Mouse (Mus musculus) urinary bladder, postnatal 36 days (tissue): Measurements from ENCODE around the gene Fam19a1.
A peak's percentile ranks its signal among the peaks of the same experiment; 100 is the strongest.

Source experiments
- DNase-seq, 2 experiments: peaks; one replicate each; pipeline ENCODE4 v3.0.0; 2022; ENCODE audit warnings: low spot score in 2 of 2, mixed read lengths in 1 of 2

The Fam19a1 gene

GRCm38 (mm10) chr6:96437814-96438213 is 324.9 kb downstream of the Fam19a1 start:
- no peak for DNase-seq

GRCm38 (mm10) chr6:96439419-96439818 is 326.5 kb downstream of the Fam19a1 start:
- DNase-seq = no peak

- DNase-seq = no peak
Measured at GRCm38 (mm10) chr6:96441971-96442370, 329.0 kb downstream of the Fam19a1 start.

GRCm38 (mm10) chr6:96447466-96447865 is 334.5 kb downstream of the Fam19a1 start:
- no peak for DNase-seq

GRCm38 (mm10) chr6:96456266-96456665 is 343.3 kb downstream of the Fam19a1 start:
- no peak for DNase-seq

GRCm38 (mm10) chr6:96457590-96458259 is 344.8 kb downstream of the Fam19a1 start:
- DNase-seq = peak in 1 of 2 experiments; percentile 5

GRCm38 (mm10) chr6:96459041-96459440 is 346.1 kb downstream of the Fam19a1 start:
- no peak for DNase-seq

- DNase-seq = no peak
Measured at GRCm38 (mm10) chr6:96499464-96499863, 386.5 kb downstream of the Fam19a1 start.

- no peak for DNase-seq
Measured at GRCm38 (mm10) chr6:96541600-96541999, 428.6 kb downstream of the Fam19a1 start.

GRCm38 (mm10) chr6:96544832-96545231 is 431.9 kb downstream of the Fam19a1 start:
- DNase-seq = no peak

- no peak for DNase-seq
Measured at GRCm38 (mm10) chr6:96550431-96550830, 437.5 kb downstream of the Fam19a1 start.

GRCm38 (mm10) chr6:96578649-96579048 is 465.7 kb downstream of the Fam19a1 start:
- no peak for DNase-seq

- no peak for DNase-seq
Measured at GRCm38 (mm10) chr6:96580726-96581125, 467.8 kb downstream of the Fam19a1 start.

GRCm38 (mm10) chr6:96581187-96581586 is 468.2 kb downstream of the Fam19a1 start:
- no peak for DNase-seq

GRCm38 (mm10) chr6:96587427-96587826 is 474.5 kb downstream of the Fam19a1 start:
- DNase-seq = no peak

- DNase-seq = no peak
Measured at GRCm38 (mm10) chr6:96593031-96593430, 480.1 kb downstream of the Fam19a1 start.

GRCm38 (mm10) chr6:96595201-96595600 is 482.2 kb downstream of the Fam19a1 start:
- no peak for DNase-seq

GRCm38 (mm10) chr6:96624196-96624595 is 511.2 kb downstream of the Fam19a1 start:
- no peak for DNase-seq

- no peak for DNase-seq
Measured at GRCm38 (mm10) chr6:96631518-96631917, 518.6 kb downstream of the Fam19a1 start.

GRCm38 (mm10) chr6:96632243-96632642 is 519.3 kb downstream of the Fam19a1 start:
- no peak for DNase-seq

- no peak for DNase-seq
Measured at GRCm38 (mm10) chr6:96635663-96636062, 522.7 kb downstream of the Fam19a1 start.

GRCm38 (mm10) chr6:96648742-96649141 is 535.8 kb downstream of the Fam19a1 start:
- DNase-seq = no peak

GRCm38 (mm10) chr6:96649267-96649666 is 536.3 kb downstream of the Fam19a1 start:
- no peak for DNase-seq

GRCm38 (mm10) chr6:96666311-96666710 is 553.4 kb downstream of the Fam19a1 start:
- no peak for DNase-seq
